Mouse (Mus musculus) macrophage (primary cell): ENCODE data around the gene Srd5a1. TPM values are rescaled to one million over a fixed set of nuclear protein-coding genes. Genes with fewer than 3 reads are reported as not detected.

ENCODE experiments used
- H3K27ac ChIP-seq: fragments of 350-480 bp; formaldehyde crosslinking; 2 replicates; pipeline ENCODE4 v1.9.0; 2021
- H3K36me3 ChIP-seq: fragments of 350-480 bp; formaldehyde crosslinking; 2 replicates; pipeline ENCODE4 v1.9.0; 2021; ENCODE audit errors: inconsistent target
- H3K4me3 ChIP-seq: fragments of 350-480 bp; formaldehyde crosslinking; 2 replicates; pipeline ENCODE4 v1.9.0; 2021; ENCODE audit errors: inconsistent target
- H3K79me2 ChIP-seq: fragments of 350-480 bp; formaldehyde crosslinking; 2 replicates; pipeline ENCODE4 v1.9.0; 2021; ENCODE audit errors: inconsistent target
- WGBS: methylation state at CpG from one replicate; pipeline ENCODE4 v1.1.7; 2026; ENCODE audit warnings: inconsistent platforms; ENCODE audit not compliant: missing documents; 5-methylcytosine and 5-hydroxymethylcytosine counted together
- polyA plus RNA-seq: library from polyadenylated mRNA; stranded (reverse); fragments of 250-400 nt; gene quantifications from 3 replicates; pipeline ENCODE4 v1.2.4, GENCODE M21; 2018; ENCODE audit warnings: inconsistent platforms
- total RNA-seq, 78 experiments: library from RNA; depleted of rRNA; stranded (reverse); fragments of 250-400 nt; gene quantifications; 1 replicate in 9 of 78; 2 replicates in 24 of 78; 3 replicates in 43 of 78; 4 replicates in 2 of 78; pipeline ENCODE4 v1.2.4; 2018; ENCODE audit warnings: inconsistent platforms in 56 of 78

Gene Srd5a1
- 1 to 10 TPM in 3 of 26 experiments, under 1 TPM in 12, not detected in 11; 0.21 to 1.5 (median 0.63) TPM for total RNA-seq (2018; cell fraction: chromatin; rRNA removed)
- 1 to 10 TPM in 4 of 26 experiments, under 1 TPM in 22; 0.38 to 1.1 (median 0.74) TPM for total RNA-seq (2018; cell fraction: cytosol; rRNA removed)
- total RNA-seq (2018; cell fraction: nucleus; rRNA removed), result 1 to 10 TPM in 4 of 26 experiments, under 1 TPM in 18, not detected in 4; 0.18 to 1.3 (median 0.53) TPM
- polyA plus RNA-seq, result 0.75 to 0.93 TPM (median 0.90 TPM) in 3 replicates

DNA sequence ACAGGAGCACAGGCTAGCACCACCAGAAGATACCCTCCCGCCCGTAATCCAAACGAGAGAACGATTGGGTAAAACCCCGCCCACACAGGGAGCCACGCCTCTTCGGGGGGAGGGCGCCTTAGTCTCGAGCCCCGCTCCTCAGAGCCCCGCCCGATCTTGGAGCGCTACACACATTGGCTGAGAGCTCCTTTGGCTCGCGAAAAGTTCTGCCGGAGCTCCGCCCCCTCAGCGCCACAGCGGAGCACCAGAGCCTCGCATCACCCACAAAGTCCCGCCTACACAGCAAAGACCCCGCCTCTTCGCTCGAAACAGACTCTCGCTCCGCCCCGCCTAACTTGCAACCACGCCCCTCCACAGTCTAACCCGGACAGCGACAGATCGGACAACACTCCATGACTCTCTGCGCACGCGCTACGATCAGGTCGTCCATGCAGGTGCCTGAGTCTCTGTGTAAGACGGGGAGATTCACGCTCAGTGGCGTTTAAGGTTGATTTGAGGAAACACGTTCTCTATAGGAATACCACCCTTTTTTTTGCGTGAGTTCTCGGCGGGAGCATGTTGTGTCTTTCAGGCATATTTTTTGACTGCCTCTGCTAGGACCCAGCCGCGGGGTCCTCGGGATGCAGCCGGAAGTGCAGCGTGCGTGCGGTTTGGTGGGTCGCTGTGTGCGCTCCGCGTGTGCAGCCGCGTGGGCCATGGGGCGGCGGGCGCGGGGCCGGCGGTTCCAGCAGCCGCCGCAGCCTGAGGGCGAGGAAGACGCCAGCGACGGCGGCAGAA is at the start of gene Srd5a1:
TSS of gene Srd5a1 (minus strand) at position 45 of the 777 bp plus-strand sequence.
- Histone ChIP-seq H3K36me3 (peaks cover 25% of the 10 kb centered on the region), H3K4me3 (peak within 1 kb of the TSS; percentile 81), H3K79me2 (peaks cover 23% of the 10 kb centered on the region), H3K27ac (peak within 1 kb of the TSS; percentile 87)
- WGBS, result 2% methylated on average over 69 of the region's 69 CpGs

GRCm38 (mm10) chr13:69654508-69654907 is 43.3 kb upstream of the Srd5a1 start:
- Histone ChIP-seq H3K4me3 (no peak overlapping the region), H3K79me2 (no peaks in the 10 kb centered on the region)
- WGBS, result 49% methylated on average over 3 of the region's 3 CpGs

GRCm38 (mm10) chr13:69646481-69646880 is 35.2 kb upstream of the Srd5a1 start:
- Histone ChIP-seq H3K36me3 (no peaks in the 10 kb centered on the region), H3K79me2 (no peaks in the 10 kb centered on the region), H3K4me3 (no peak overlapping the region), H3K27ac (no peak overlapping the region)
- WGBS, result 87% methylated on average over 9 of the region's 9 CpGs

More at GRCm38 (mm10) chr13:69654508-69654907, 43.3 kb upstream of the Srd5a1 start:
- Histone ChIP-seq H3K36me3 (no peaks in the 10 kb centered on the region), H3K27ac (no peak overlapping the region)

GRCm38 (mm10) chr13:69645694-69646423 is 34.6 kb upstream of the Srd5a1 start:
- 75% methylated on average over 12 of the region's 13 CpGs for WGBS

DNA sequence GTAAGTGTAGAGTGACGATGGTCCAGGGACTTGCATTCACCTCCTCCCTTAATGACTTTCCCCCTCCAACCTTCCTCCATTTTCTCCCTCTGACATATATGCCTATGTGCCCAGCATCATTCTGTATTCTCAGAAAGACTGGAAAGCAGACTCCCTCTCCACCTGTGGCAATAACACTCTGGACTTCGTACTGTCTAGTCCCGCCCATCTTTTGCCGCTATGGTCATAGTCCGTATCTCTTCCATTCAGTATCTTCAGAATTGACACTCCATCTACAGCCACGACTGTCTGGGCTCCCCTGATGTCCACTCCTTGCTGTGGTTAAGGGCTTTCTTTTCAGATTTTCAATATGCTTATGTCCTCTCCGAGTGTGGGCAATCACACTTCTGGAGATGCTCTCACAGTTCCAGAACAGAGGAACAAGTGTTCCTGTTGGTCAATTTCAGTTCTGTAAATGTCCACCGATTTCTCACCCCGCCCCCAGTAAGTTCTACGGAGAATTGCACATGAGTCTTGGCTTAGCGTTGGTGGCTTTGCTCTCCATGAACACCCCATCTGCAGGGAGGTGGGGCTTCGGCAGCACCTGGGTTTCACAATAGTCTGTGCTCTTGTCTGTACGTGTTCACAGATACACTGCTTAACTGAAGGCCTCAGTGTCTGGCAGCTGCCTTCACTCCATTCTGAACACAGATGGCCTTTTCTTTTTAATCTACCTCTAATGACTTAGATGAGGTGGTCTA is 33.4 kb upstream of the Srd5a1 start:
- 69% methylated on average over 13 of the region's 13 CpGs for WGBS
- H3K4me3 ChIP-seq, result no peak overlapping the region
- no peaks in the 10 kb centered on the region for H3K79me2 ChIP-seq
- H3K36me3 ChIP-seq, result no peaks in the 10 kb centered on the region
- no peak overlapping the region for H3K27ac ChIP-seq

More at GRCm38 (mm10) chr13:69645694-69646423, 34.6 kb upstream of the Srd5a1 start:
- no peak overlapping the region for H3K27ac ChIP-seq
- H3K4me3 ChIP-seq, result no peak overlapping the region
- no peaks in the 10 kb centered on the region for H3K79me2 ChIP-seq
- no peaks in the 10 kb centered on the region for H3K36me3 ChIP-seq

GRCm38 (mm10) chr13:69643937-69644336 is 32.7 kb upstream of the Srd5a1 start:
- no peaks in the 10 kb centered on the region for H3K79me2 ChIP-seq
- H3K27ac ChIP-seq, result no peak overlapping the region
- H3K36me3 ChIP-seq, result no peaks in the 10 kb centered on the region
- no peak overlapping the region for H3K4me3 ChIP-seq
- 95% methylated on average over 2 of the region's 2 CpGs for WGBS

GRCm38 (mm10) chr13:69642656-69643216 is 31.5 kb upstream of the Srd5a1 start:
- Histone ChIP-seq H3K4me3 (no peak overlapping the region), H3K36me3 (no peaks in the 10 kb centered on the region; the same call in 1 of the 2 replicates)
- 85% methylated on average over 5 of the region's 5 CpGs for WGBS

GRCm38 (mm10) chr13:69641017-69641416 is 29.8 kb upstream of the Srd5a1 start:
- Histone ChIP-seq H3K4me3 (no peak overlapping the region), H3K36me3 (no peaks in the 10 kb centered on the region; the same call in 1 of the 2 replicates), H3K79me2 (no peaks in the 10 kb centered on the region), H3K27ac (no peak overlapping the region)
- WGBS, result 78% methylated on average over 3 of the region's 3 CpGs

More at GRCm38 (mm10) chr13:69642656-69643216, 31.5 kb upstream of the Srd5a1 start:
- Histone ChIP-seq H3K79me2 (no peaks in the 10 kb centered on the region), H3K27ac (no peak overlapping the region)

- no peak overlapping the region for H3K27ac ChIP-seq
- no peak overlapping the region for H3K4me3 ChIP-seq
- H3K36me3 ChIP-seq, result peaks cover 4% of the 10 kb centered on the region; the same call in 1 of the 2 replicates
- WGBS, result 97% methylated on average over 4 of the region's 4 CpGs
- no peaks in the 10 kb centered on the region for H3K79me2 ChIP-seq
These were observed 29.3 kb upstream of the Srd5a1 start for GRCm38 (mm10) chr13:69640541-69640940.

DNA sequence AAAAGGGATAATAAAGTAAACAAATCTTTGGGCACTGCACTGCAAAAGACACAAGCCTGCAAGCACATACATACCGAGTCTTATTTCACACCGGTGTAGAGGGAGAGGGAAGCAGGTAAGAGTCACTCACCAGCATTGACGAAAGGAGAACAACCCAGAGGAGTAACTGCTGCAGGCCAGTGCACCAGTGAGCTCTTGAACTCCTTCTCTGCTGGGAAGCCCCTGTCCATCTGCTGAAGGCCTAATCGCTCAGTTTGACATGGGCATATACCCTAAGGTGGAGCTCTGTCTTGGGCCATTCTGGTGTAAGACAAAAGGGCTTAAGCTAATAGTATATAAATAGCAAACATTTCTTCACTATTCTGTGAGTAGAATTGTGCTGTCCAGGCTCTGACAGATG is 28.9 kb upstream of the Srd5a1 start:
- WGBS, result 95% methylated on average over 4 of the region's 4 CpGs
- Histone ChIP-seq H3K27ac (no peak overlapping the region), H3K4me3 (no peak overlapping the region), H3K36me3 (peaks cover 7% of the 10 kb centered on the region; the same call in 1 of the 2 replicates), H3K79me2 (no peaks in the 10 kb centered on the region)

DNA sequence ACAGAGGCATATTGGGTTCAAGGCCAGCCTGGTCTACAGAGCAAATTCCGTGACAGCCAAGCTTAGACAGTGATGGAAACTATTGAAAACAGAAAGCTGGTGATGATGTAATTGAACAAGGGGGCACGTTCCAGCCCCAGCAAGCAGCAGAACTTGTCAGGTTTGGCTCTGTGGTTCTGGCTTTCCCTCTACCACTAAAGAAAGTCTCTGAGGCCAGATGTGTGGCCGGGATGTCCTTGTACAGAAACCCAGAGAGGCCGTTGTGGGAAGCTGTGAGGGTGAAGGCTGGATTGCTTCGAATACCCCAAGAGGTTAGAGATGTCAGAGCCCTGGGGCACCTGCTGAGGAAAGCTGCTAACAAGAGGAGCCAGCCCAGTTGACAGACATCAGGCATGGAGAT is 28.0 kb upstream of the Srd5a1 start:
- 92% methylated on average over 5 of the region's 5 CpGs for WGBS
- H3K36me3 ChIP-seq, result peaks cover 16% of the 10 kb centered on the region; the same call in 1 of the 2 replicates
- no peak overlapping the region for H3K27ac ChIP-seq
- H3K79me2 ChIP-seq, result no peaks in the 10 kb centered on the region
- no peak overlapping the region for H3K4me3 ChIP-seq

GRCm38 (mm10) chr13:69638108-69638626 is 26.9 kb upstream of the Srd5a1 start:
- WGBS, result 80% methylated on average over 6 of the region's 6 CpGs

GRCm38 (mm10) chr13:69637657-69638056 is 26.4 kb upstream of the Srd5a1 start:
- H3K79me2 ChIP-seq, result no peaks in the 10 kb centered on the region
- H3K4me3 ChIP-seq, result no peak overlapping the region
- 87% methylated on average over 9 of the region's 9 CpGs for WGBS
- no peak overlapping the region for H3K27ac ChIP-seq
- peaks cover 28% of the 10 kb centered on the region for H3K36me3 ChIP-seq

More at GRCm38 (mm10) chr13:69638108-69638626, 26.9 kb upstream of the Srd5a1 start:
- H3K79me2 ChIP-seq, result no peaks in the 10 kb centered on the region
- no peak overlapping the region for H3K27ac ChIP-seq
- no peak overlapping the region for H3K4me3 ChIP-seq
- peaks cover 26% of the 10 kb centered on the region for H3K36me3 ChIP-seq
